Mouse (Mus musculus) ES-Bruce4 (cell line): ENCODE data around the gene Foxp1.

Experiments used
- EP300 ChIP-seq: IDR thresholded peaks from 2 replicates; pipeline ENCODE4 v1.6.1; 2011; ENCODE audit warnings: low read depth, low read length; ENCODE audit not compliant: insufficient read depth
- POLR2A ChIP-seq: IDR thresholded peaks from one replicate; pipeline ENCODE4 v1.8.1; 2011; ENCODE audit warnings: low read length; ENCODE audit not compliant: insufficient read depth

GRCm38 (mm10) chr6:99552816-99553215 is 30.3 kb upstream of the Foxp1 start:
- TF ChIP-seq EP300 (no peak), POLR2A (no peak)
